Mouse (Mus musculus): ENCODE data around the gene Tmem121b.

DNA sequence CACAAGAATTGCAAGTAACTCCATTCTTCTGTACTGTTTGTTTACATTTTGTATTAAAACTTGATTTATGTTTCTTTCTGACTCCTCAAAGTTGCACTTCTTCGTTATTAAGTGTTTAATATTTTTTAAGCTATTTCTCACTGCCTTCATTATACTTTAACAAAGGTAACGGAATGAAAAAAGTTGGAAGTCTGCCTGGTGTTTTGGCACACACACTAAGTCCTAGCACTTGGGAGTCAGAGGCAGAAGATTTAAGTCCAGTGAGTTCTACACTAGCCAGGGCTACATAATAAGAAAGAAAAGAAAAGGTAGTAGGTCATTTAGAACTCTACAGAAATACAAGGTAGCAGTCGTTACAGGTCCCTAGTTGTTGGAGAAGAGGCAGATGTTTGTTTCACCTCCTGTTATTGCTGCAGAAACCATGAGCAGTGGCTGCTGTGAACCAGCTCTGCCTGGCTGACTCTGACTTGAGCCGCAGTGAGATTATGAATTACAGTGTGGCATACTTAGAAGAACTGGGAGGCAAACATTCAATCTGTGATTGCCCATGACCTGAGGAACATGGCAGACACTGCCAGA lies 51.3 kb downstream of the Tmem121b start:
- TF ChIP-seq POLR2A (IDR thresholded peaks at IDR 0.05; ENCODE audit: insufficient read depth, low read depth, low read length) = no peak
- TF ChIP-seq CTCF (IDR thresholded peaks at IDR 0.05; ENCODE audit: insufficient read depth, low read depth, low read length) = no peak
